Mouse (Mus musculus) cerebellum, postnatal 4 days (tissue): ENCODE data around the gene Itgb4.
A peak's percentile ranks its signal among the peaks of the same experiment; 100 is the strongest.

Experiments
- DNase-seq, 2 experiments: peaks; one replicate each; pipeline ENCODE4 v3.0.0; 2022; ENCODE audit warnings: low spot score in 2 of 2, mixed read lengths in 1 of 2

Itgb4 gene

DNA sequence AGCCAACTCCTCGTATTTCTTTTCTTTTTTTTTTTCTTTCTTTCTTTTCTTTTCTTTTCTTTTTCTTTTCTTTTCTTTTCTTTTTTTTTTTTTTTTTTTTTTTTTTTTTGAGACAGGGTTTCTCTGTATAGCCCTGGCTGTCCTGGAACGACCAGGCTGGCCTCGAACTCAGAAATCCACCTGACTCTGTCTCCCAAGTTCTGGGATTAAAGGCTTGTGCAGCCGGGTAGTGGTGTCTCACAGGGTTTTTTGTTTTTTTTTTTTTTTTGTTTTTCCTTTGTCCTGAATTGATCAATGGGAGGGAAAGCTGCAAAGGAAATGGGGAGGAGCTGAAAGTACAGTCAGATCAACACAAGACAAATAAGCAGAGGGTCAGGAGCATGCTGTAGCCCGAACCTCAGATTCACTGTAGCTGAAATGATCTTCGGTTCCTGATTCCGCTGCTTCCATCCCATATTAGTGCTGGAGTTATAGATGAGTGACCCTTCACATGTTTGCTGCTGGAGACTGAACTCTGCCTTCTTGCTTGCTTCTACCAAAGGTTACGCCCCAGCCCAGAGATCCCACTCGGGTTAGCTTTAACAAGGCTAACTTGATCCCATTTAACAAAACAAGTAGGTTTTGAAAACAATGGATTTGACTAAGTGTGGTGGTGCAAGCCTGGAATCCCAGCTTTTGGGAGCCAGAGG lies 53.8 kb downstream of the Itgb4 start:
- no peak for DNase-seq

DNA sequence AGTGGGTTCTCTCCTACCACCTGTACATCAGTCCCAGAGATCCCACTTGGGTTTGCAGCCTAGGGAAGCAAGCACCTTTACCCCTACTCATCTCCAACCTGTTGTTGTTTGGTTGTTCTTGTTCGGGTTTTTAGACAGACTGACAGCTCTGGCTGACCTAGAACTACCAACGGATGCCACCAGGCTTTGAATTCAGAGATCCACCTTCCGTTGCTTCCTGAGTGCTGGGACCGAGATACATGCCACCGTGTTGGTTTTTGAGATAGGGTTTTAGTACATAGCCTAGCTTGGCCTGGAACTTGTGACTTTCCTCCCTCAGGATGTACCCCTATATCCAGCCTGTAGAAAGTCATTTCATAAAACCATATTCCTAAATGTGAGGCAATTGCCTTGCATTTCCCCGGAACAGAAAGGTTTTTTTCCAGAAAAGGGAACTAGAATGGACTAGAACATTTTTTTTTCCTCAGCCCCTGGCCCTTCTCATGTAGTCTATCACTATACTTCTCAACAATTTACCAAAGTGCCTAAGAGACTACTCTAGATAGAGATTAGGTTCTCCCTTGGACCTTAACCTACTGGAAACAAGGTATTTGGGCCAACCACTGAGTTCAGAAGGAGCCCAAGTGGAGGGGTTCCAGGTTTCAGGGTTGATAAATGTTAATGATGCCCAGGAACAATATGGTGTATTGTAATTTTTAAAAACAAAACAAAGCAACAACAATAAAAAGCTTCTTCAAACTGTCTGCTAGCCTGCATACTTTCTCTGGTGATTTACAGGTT lies 54.8 kb downstream of the Itgb4 start:
- no peak for DNase-seq

DNA sequence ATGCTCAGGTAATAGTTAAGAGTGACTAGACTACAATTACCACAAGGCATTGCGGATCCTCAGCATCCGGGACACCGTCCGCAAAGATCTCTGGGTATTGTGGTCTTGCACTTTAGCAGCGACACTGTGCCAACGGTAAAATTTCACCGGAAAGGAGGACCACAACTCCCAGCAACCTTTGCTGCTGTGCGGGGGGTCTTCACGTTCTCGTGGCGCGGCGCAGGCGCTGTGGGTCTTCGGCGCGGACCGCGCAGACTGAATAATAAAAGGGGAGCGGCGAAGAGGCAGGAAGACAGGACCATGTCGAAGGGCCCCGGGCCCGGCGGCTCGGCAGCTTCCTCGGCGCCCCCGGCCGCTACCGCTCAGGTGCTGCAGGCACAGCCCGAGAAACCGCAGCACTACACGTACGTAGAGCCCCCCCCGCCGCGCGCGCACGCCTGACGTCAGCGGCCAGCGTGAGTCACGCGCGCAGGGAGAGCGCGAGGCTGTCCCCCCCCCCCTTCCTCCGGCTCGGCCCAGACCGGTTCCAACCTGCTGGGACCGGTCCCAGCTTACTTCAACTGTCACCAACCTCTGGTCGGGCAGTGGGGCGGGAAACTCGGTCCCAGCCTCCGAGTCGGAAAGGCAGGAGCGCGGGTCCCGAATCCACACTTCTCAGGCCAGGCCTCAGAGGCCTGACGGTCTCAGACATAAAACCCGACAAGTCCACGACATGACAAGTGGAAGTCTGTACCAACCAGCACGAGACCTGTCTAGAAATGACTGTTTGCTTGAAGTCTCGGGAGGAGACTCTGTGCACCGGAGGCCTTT lies 55.8 kb downstream of the Itgb4 start, which contains the start of gene Unk:
Gene Unk, plus strand, starts transcription at position 235 of the 810 bp plus-strand sequence.
- DNase-seq: peak; percentile 91 to 97

DNA sequence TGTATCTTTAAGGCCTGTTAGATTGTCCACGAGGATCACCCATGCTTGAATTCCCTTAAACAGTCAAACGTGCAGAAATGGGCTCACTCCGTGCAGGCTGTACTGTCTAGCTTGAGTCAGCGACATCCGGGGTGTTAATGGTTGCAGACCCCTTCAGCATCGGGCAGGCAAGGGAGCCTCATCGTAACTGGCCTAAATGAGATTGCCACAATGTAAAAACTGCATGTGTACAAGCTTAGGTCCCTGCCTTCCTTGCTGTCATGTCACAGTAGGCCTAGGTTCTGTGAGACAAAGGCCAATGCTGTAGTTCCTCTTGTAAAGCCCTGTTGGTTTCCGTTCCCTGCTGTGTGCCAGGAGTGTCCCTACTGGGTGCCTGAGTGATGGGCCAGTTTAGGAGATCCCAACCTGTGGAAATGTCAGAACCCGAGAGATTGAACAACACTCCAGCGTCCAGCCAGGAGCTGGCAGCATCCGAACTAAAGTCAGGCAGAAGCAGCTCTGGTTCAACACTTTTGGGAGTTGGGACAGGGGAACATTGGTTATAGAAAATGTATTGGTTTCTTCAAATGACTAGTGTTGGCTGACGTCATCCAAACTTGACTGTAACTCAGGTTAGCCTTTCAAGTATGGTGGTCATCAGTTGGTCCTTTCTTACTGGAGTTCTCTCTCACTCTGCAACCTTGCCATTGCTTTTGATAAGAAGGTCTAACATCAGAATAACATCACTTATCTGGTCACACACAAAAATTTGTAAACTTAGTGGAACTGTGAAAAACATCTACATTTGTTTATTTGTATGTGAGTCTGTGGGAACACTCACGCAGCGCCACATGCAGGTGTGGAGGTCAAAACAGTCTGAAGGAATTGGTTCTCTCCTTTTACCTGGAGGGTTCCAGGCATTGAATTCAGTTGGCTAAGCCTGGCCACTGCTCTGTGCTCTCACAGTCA lies 56.7 kb downstream of the Itgb4 start:
- peak in 1 of 2 experiments; percentile 31 for DNase-seq

DNA sequence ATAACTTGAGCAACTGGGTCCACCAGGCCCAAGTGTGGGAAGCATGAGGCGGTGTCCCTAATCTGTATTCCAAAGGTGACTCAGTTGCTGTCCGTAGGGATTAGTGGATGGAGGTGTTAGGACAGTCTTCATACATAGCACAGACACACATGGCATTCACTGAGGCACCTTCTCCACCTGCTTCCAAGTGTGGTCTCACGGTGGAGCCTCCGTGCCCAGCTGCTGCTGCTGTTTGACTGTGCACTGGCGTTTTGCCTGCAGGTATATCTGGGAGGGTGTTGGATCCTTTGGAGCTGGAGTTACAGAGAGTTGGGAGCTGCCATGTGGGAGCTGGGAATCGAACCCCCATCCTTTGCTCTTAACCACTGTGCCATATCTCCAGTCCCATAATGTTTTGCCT lies 60.1 kb downstream of the Itgb4 start:
- DNase-seq: no peak

DNA sequence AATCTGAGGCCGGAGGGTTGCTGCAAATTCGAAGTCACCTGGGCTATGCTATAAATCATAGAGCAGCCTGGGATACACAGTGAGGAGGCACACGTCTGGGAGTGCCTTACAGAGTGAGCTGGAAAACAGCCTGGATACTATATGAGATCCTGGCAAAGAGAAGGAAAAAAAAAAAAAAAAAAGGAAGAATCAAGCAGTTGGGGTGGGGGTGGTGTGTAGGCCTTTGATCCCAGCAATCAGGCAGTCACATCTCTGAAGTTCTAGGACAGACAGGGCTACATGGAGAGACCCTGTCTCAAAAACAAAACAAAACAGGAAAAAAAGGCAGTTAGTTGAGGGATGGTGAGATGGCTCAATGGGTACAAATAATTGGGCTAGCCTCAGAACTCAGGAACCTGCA lies 62.2 kb downstream of the Itgb4 start:
- DNase-seq: no peak

DNA sequence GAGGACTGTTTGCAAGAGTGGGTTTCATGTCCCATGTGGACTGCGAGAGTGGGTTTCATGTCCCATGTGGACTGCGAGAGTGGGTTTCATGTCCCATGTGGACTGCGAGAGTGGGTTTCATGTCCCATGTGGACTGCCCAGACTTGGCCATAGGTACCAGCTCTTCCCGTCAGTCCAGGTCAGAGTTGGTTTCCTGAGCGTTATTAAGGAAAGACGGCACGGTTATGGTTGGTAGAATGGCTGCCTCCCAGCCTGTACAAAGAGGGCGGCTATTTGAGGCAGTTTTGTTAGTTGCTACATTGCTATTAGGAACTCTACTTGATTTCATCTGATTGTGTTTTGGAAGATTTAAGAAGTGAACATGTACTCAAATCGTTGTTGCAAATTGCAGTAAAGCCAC lies 63.3 kb downstream of the Itgb4 start:
- DNase-seq: no peak

DNA sequence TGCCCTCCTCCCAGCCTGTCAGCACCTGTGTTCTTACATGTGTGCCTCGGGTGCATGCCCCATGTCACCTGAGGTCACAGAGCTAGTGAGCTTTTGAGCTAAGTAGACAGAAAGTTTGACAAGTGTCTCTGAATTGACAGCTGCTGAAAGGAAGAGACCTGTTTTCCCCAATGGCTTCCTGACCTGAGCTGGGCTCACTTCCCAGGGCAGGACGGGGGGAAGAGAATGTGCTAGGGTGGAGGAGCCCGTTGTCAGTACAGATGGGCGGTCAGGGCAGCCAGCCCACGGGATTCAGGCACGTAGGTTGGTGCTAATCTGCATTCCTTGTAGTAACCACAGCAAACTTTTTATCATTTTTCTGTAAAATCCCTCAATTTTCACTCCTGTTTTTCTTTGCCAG lies 66.1 kb downstream of the Itgb4 start:
- no peak for DNase-seq

DNA sequence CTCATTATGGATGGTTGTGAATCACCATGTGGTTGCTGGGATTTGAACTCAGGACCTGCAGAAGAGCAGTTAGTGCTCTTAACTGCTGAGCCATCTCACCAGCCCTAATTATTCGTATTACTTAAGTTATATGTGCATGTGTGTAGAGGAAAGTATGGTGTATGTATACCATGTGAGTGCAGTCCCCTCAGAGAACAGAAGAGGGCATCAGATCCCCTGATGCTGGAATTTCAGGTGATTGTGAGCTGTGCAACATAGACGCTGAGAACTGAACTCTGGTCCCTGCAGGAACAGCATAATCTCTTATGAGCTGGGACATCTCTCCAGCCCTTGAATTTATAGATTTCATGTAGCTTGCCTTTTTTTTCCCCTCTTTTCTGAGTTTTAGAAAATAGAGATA lies 67.3 kb downstream of the Itgb4 start:
- no peak for DNase-seq

DNA sequence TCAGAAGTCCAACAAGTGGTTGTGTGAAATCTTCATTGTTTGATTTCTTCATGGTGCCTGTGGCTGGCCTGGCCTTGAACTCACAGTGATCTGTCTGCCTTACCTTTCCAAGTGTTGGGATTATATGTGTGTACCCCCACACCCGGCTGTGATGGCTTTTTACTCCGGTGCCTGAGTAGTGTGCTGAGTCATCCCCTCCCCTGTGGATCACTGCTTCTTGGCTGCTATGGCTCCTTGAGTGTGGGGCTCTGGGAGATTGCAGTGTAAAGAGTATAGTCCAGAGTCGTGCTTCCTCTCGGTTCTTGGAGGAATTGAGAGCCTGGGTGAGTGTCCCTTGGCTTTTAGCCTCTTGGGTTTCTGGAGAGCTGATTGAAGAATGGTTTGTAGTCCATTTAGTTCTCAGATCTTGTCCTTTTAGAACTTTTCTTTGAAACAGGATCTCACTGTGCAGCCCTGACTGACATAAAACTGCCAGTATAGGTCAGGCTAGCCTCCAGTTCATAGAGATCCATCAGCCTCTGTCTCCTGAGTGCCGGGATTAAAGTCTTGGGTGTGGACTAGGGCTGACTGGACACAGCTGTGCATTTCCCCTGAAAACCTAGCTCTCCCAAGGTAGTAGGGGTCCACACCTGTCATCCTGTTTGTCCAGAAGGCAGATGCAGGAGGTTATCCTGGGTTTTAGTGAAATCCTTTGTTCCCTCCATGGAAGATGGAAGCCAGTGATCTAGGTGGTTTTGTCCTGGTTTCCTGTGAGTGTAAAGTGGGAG lies 68.0 kb downstream of the Itgb4 start:
- DNase-seq: no peak

DNA sequence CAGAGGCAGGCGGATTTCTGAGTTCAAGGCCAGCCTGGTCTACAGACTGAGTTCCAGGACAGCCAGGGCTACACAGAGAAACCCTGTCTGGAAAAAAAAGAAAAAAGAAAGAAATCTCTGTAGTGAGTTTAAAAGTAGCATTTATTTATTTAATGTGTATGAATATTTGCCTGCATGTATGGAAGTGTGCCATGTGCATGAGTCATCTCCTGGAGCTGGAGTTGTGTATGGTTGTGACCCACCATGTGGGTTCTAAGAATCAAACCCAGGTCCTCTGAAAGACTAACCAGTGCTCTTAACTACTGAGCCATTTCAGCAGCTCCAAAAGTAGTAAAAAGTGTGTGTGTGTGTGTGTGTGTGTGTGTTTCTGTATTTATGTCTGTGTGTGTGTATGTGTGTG lies 68.8 kb downstream of the Itgb4 start:
- DNase-seq: no peak

DNA sequence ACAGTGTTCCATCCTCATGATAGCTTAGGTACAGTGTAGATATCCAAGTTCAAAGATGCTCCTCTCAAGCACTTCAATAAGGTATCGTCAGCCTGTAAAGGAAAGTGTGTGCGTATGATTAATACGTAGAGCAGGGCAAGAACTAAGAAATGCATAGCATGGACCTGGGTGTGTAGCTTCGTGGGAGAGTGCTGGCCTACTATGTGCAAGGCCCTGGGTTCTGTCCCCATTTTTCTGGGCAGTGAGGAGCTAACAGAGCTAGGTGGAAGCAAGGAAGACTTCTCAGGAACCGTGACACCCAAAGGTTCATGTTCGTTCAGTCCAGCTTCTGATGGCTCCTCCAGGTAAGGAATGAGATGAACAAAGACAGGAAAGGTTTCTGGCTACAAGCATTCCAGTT lies 70.7 kb downstream of the Itgb4 start:
- DNase-seq: no peak

DNA sequence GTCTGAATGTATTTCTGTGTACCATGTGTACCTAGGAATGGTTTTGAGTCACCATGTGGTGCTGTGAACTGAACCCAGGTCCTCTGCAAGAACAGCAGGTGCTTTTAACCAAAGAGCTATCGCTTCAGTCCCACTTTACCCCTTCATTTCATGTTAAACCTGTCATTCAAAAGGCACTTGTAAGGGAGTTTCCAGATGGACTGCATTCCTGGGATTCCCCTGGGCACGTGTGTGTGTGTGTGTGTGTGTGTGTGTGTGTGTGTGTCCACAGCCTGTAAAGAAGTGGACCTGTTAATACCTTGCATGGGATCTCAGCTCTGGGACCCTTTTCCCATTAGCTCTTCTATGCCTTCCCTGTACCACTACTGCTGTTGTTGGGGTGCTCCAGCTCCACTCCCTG lies 75.1 kb downstream of the Itgb4 start:
- no peak for DNase-seq

DNA sequence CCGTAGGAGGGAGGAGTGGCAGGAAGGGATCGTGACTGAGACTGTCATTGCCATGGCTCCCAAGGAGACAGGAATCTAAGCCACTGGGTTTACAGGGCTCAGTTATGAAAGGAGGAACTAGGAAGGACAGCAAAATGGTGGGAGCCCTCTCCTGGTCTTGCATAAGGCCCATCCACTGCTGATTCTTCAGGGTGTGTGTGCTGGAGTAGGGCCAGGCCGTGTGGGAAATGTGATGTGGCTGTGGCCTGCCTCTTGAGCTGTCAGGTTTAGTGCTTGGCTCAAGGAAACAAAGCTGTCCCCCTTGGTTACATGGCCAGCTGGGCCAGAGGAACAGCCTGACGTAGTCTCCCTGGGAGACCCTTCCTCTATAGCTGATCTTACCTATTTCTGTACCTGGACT lies 75.7 kb downstream of the Itgb4 start:
- no peak for DNase-seq

DNA sequence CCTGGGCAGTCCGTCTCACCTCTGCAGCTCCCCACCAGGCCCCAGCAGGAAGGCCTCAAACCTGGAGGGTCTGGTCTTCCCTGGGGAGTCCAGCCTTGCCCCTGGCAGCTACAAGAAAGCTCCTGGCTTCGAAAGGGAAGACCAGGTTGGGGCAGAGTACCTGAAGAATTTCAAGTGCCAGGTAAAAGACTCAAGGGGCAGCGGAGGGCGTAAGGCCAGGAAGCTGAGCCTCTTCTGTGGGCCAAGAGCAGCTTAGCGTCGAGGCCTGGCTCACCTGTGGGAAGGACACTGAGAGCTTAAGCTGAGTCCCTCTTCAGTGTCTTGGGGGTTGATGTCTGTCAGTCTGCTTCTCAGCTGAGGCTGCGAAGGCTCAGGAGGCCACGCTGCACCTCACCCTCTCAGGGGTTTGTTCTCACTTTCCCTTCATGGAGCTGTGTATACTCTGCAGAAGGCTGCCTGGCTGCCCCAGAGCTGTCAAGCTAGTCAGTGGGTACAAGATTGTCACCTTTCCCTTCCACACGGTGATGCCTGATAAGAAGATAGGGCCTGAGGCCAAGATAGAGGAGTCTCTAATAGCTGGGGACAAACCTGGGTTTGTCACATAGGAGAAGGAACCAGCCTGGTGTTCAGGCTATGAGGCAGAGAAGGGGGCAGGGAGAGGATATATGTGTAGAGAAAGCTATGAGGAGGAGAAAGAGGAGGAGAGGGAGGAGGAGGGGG lies 79.2 kb downstream of the Itgb4 start:
- DNase-seq: no peak

DNA sequence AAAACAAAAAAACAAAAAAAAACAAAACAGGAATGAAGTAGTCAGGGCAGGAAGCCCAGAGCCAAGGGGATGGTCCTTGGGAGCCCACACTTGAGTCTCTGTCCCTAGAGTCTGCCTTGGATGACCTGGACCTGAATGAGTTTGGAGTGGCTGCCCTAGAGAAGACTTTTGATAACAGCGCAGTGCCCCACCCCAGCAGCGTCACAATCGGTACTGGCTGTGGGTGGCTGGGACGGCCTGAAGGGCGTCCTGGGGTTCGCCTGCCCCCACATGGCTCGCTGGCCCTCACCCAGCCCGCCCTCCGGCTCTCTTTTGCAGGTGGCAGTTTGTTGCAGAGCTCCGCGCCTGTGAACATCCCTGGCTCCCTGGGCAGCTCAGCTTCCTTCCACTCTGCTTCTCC lies 81.4 kb downstream of the Itgb4 start:
- DNase-seq: no peak

DNA sequence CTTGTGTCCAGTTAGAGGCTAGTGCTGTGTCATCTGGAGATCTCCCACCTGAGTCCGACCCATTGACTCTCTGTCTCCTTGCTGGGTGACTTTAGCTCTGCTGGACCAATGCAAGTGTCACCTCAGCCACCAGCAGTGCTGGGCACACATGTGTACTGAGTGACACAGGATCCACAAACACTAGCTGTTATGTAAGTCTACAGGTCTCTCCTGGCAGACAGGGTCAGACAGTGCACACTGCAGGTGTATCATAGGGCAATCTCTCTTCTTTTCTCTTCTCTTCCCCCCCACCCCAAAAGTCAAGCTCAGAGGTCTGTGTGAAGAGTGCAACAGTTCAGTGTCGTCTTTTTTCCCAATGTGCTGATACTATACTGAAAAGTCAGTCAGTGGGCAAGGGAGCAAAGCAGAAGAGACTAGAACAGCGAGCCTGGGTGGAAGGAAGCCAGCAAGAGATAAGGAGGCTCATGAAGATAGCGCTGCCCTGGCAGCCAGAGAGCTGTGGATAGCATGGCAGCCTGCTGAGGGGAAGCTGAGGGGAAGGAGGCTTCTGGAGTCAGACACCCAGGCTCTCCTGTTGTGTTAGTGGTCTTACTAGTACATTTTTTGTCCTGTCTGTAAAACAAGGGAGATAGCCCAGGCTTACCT lies 82.8 kb downstream of the Itgb4 start:
- no peak for DNase-seq
